Mouse (Mus musculus) monocyte, adult 5-6 weeks (primary cell): ENCODE measurements around the gene Prickle2. TPM values are rescaled to one million over a fixed set of nuclear protein-coding genes. Genes with fewer than 3 reads are reported as not detected.

Source experiments
- ATAC-seq: fragments of 153-309, 156-312 bp; replicated peaks from 2 replicates; pipeline ENCODE4 v1.8.0; 2017; ENCODE audit warnings: mild to moderate bottlenecking; ENCODE audit not compliant: low TSS enrichment, insufficient number of reproducible peaks, severe bottlenecking, poor library complexity, low FRiP score
- total RNA-seq: library from RNA; stranded (forward); fragments of 200-1000, 200-491, 200-594 nt; gene quantifications from 3 replicates; pipeline ENCODE4 v1.2.3, GENCODE M21; 2017

The Prickle2 gene
- total RNA-seq, 1 experiment from 2014 or later: not detected

- ATAC-seq: no peak
Measured at GRCm38 (mm10) chr6:92670518-92671147, 35.3 kb downstream of the Prickle2 start.

DNA sequence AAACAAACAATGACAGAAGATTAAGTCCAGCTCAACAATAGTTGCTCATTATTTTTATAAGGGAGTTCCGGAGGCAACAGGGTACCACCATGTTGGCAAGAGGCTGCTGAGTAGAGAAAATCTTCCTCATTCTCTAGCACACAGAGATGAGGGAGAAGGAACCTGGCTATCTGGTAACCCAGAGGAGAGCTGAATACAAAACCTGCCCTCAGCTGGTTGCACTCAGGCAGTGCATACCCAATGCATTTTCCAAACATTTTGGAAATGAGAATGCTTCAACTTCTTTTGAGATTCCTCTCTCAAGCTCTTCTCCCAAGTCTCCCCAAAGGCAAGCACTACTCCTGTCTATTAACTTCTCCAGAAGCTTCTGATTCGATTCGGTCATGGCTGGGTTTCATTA is 36.3 kb downstream of the Prickle2 start:
- no peak for ATAC-seq

- ATAC-seq: no peak
Measured at GRCm38 (mm10) chr6:92667544-92667943, 38.4 kb downstream of the Prickle2 start.

GRCm38 (mm10) chr6:92665530-92665989 is 40.4 kb downstream of the Prickle2 start:
- no peak for ATAC-seq

DNA sequence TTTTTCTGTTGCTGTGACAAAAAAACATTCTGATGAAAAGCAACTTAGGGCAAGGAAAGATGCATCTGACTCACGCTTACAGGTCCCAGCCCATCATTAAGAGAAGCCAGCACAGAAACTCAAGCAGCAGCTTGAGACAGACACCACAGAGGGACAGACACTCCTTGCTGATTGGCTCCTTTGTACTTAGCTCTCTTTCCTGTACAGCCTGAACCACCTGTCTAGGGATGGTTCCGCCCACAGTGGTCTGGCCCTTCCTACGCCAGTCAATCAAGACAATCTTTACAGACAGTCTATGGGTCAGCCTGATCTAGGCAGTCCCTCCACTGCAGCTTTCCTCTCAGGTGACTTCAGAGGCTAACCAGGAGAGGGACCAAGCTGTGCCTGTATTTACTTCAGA is 42.1 kb downstream of the Prickle2 start:
- ATAC-seq: no peak

- ATAC-seq: no peak
Measured at GRCm38 (mm10) chr6:92663433-92663832, 42.5 kb downstream of the Prickle2 start.

DNA sequence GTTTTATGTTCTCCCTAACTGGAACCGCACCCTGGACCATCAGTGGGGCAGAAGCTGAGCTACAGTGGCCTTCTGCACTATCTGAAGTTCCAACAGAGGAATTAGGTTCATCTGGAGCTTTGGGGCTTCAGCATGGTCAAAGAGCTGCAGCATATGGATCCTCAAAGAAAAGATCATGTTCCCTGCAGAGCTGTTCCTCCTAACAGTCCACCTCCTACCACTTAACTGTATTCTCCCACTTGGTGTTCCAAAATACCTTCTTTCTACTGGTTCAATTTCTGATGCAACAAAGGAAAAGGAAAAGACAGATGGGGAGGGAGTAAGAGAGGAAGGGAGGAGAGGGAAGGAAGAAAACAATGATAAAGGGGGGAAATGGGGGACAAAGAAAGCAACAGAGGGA is 56.9 kb downstream of the Prickle2 start:
- no peak for ATAC-seq

DNA sequence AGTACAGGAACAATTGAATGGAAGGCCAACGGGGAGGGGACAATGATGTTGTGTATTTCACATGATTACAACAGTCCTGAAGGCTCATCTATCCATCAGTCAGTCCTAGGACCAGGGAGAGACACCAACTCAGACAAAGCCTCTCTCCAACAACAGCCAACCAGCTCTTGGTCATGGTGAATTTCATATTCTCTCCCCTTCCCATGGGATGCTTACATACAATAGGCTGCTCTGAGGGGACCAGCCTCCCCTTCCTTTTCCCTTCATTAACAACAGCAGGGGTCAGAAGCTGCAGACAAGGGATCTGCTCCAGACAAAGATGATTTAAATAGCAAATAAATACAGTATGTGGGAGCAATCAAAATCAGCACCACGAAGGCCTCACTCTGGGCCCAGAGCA is 57.4 kb downstream of the Prickle2 start:
- no peak for ATAC-seq

DNA sequence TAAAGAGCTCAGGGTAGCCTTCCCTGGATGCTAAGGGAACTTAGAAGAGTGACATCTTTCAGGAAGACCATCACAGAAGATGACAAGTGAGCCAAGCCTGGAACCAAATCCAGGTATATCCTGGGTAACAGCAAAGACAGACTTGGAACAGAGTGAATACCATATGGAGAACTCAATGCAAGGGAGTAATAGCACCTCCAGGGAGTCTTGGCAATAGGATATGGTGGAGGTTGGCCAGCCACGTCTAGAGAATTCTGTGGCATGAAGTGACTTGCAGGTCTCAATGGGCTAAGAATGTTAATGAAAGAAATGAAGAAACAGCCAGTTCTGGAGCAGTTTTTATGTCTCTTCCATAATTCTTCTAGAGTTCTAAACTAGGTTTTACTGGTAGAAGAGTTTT is 63.0 kb downstream of the Prickle2 start:
- ATAC-seq: no peak

DNA sequence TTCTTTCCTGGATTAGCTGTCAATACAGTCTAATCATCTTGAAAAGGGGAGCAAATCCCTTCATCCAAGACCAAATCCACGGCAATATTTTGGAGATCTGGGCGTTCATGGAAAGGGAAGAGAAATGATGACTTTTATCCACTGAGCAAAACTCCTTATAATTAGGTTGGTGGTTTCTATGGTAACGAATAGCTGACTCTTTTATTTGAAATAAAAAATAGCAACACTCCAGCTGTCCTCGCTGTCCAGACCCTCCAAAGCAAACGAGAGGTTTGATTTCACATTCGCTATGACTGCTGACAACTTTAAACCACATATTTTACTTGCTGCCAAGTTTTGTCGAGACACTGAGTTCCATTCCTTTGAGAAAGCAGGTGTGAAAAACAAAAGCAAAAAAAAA is 64.0 kb downstream of the Prickle2 start:
- ATAC-seq: no peak

- ATAC-seq: no peak
Measured at GRCm38 (mm10) chr6:92640896-92641295, 65.1 kb downstream of the Prickle2 start.

DNA sequence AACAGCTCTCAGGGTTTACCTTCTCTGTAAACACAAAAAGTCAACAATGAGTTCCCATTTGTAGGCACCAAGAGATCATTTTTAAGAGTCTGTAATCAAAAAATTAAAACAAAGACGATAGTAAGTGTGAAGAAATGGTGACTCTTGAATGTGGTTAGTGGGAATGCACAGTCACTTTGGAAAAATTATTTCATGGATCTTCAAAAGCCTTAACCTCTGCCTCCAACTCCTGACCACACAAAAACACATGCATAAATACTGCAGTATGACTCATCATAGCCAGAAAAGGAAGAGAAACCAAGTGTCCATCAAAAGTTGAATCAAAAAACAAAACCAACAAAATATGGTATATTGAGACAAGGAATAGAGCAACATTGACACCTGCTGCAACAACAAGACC is 69.5 kb downstream of the Prickle2 start:
- no peak for ATAC-seq

DNA sequence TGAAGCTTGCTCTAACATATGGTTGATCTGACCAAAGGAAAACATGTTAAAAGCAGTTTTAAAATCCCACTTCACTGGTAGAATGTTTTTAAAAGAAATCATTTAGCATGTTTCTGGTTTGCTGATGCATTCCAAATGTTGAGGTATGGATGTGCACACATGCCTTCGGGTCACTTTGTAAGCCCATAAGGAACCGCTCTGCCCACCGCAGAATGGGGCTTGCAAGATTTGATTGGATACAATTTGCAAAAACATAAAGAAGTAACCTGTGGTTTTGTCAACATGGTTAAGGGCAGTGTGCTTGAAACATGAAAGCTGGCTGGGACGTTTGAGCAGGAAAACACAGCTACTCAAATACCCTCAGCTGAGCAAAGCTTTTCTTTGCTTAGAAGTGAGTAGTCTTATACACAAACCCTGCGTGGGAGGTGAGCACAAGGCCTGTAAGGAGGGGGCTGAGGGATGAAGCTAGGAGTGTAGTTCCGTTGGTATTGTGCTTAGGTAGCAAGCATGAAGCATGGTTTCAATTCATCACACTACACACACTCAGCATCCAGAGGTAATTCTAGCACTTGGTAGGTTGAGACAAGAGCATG is 71.0 kb downstream of the Prickle2 start:
- no peak for ATAC-seq

GRCm38 (mm10) chr6:92630991-92631390 is 75.0 kb downstream of the Prickle2 start:
- ATAC-seq: no peak

DNA sequence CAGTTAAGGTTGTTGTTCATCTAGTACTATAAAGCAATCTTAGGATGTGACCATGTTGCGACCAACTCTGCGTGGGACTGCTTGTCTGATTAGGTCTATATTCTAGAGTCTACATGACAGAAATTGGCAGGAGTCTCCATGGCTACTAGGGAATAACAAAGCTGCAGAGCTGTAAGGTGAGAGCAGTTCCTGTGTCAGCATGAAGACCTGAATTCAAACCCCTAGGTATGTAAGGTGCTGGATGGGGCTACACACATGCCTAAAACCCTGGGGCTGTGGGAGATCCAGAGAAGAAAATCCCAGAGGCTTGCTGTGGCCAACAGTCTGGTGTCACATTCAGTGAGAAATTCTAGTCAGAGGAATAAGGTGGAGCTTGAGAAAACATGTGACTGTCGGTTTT is 78.2 kb downstream of the Prickle2 start:
- no peak for ATAC-seq

DNA sequence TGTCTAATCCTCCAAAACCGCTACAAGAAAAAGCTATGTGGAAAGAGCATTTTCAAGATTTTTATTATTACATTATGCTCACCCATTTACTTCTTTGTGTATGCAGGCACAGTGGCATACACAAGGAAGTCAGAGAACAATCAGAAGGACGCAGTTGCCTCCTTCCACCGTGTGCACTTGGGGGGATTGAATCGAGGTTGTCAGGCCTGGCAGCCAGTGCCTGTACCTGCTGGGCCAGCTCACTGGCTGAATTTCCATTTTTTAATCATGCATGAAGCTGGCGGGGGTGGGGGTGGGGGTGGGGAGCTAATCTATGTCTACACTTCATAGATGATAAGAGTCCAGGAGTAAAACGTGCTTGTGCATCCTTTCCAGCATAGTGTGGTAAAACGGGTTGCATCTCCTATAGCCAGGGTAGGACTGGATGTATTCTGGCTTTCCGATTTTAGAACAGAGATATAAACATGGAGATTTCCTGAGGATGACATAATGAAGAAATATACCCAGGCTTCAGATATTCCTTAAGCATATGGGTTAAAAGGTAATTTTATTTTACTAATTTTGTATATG is 78.8 kb downstream of the Prickle2 start:
- no peak for ATAC-seq

- ATAC-seq: no peak
Measured at GRCm38 (mm10) chr6:92625923-92626322, 80.0 kb downstream of the Prickle2 start.

DNA sequence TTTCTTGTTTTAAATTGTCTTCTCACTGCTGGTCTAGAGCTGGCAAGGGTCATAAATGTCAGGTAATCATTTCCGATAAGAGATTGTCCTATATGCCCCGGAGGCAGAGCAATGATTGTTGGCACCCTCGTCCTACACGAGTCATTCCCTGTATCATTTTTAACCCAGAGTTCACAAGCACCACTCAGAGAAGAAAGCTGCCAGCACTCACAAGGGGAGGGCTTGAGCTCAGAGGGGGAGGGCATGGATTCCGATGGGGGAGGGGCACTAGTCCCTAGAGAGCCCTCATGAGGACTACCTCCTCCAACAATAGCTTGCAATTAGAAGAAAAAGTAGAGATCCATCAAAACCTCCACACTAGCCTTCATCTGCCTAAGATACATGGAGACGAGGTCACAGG is 81.6 kb downstream of the Prickle2 start:
- ATAC-seq: no peak

DNA sequence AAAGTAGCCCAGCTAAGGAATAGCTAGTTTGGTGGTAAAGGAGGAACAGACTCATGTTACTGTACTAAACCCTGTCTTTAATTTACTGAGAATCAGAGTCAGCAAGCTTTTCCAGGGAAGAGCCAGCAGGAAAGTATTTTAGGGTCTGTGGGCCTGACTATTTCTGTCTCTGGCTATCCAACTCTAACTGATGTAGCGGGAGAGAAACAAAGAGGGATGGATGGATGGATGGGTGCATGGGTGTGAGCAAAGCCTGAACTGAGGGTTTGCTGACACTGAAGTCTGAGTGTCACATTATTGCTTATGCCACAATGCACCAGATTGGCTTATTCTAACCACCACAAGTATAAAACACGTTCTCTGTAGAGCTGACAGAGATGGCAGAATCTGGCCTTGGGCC is 88.8 kb downstream of the Prickle2 start:
- ATAC-seq: no peak

GRCm38 (mm10) chr6:92614771-92615170 is 91.2 kb downstream of the Prickle2 start:
- ATAC-seq: no peak
